Mouse (Mus musculus) forebrain, embryonic 16.5 days (tissue): Measurements from ENCODE around the gene Smyd3. TPM values are rescaled to one million over a fixed set of nuclear protein-coding genes. Genes with fewer than 3 reads are reported as not detected.

Source experiments
- ATAC-seq: fragments of 200-750 bp; cut with Nextera tagmentation; 2 replicates; pipeline ENCODE4 v1.8.0; 2017; ENCODE audit warnings: mild to moderate bottlenecking, moderate library complexity
- H3K27ac ChIP-seq: fragments of 300-500 bp; sonication (generic); 2 replicates; pipeline ENCODE4 v1.5.1; 2014; ENCODE audit warnings: low read length, control low read depth
- H3K27me3 ChIP-seq: fragments of 300-500 bp; sonication (generic); replicated peaks from 2 replicates; pipeline ENCODE4 v1.6.1; 2014; ENCODE audit warnings: low read length; ENCODE audit not compliant: control insufficient read depth, insufficient read depth
- H3K36me3 ChIP-seq: fragments of 300-500 bp; sonication (generic); 2 replicates; pipeline ENCODE4 v1.6.1; 2014; ENCODE audit not compliant: control insufficient read depth, insufficient read depth
- H3K4me1 ChIP-seq: fragments of 300-500 bp; sonication (generic); replicated peaks from 2 replicates; pipeline ENCODE4 v1.6.1; 2014; ENCODE audit warnings: low read length; ENCODE audit not compliant: control insufficient read depth, insufficient read depth
- H3K4me2 ChIP-seq: fragments of 300-500 bp; sonication (generic); 2 replicates; pipeline ENCODE4 v1.6.1; 2014; ENCODE audit warnings: mild to moderate bottlenecking, low read length, control low read depth
- H3K4me3 ChIP-seq: fragments of 300-500 bp; sonication (generic); replicated peaks from 2 replicates; pipeline ENCODE4 v1.5.1; 2014; ENCODE audit warnings: mild to moderate bottlenecking, low read length, control low read depth
- H3K9ac ChIP-seq: fragments of 300-500 bp; sonication (generic); replicated peaks from 2 replicates; pipeline ENCODE4 v1.6.1; 2014; ENCODE audit warnings: low read depth, low read length, control low read depth
- H3K9me3 ChIP-seq: fragments of 300-500 bp; sonication (generic); 2 replicates; pipeline ENCODE4 v1.6.1; 2016; ENCODE audit warnings: low read length; ENCODE audit not compliant: control insufficient read depth
- WGBS: fragments of 180-500 bp; shearing (Covaris S2); extraction: QIAGEN DNeasy Blood & Tissue Kit; methylation state at CpG from one replicate; pipeline ENCODE4 v1.1.7; 2014; 5-methylcytosine and 5-hydroxymethylcytosine counted together
- polyA plus RNA-seq: library from polyadenylated mRNA; unstranded; fragments of >200 nt; fragmentation: Nextera tagmentation; extraction: Ambion mirVana; gene quantifications from 2 replicates; pipeline ENCODE4 v1.2.1, GENCODE M21; 2015

The Smyd3 gene
- polyA plus RNA-seq, 1 experiment from 2014 or later: 29.4 TPM

DNA sequence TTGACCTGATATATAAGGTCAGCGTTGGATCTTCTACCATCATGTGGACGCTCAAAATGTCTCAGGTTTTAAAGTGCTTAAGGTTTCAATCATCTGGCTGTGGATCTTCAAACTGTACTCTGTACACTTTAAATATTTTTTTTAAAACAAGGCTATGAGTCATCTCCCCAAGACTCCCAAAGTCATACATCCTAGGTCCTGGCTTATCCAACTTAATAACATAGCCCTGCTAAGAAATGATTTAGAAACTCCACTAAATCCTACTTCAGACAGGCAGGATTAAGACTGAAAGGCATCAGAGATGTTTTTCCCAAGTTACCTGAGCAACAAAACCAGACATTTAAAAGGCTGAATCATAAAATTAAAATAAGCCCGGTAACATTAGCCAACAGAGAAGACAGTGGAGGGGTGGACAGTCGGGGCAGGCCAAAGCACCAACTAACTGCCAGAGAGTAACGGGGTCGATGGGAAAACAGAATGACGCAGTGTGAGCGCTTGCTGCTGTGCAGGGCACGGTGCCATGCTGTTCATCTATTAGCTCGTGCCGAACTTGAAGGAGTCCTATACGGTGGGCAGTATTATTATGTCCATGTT lies 92.9 kb downstream of the Smyd3 start:
- no peaks in the 10 kb centered on the region for H3K27me3 ChIP-seq
- 91% methylated on average over 12 of the region's 12 CpGs for WGBS
- no peak overlapping the region for H3K4me3 ChIP-seq
- H3K36me3 ChIP-seq: no peaks in the 10 kb centered on the region
- H3K27ac ChIP-seq: no peak overlapping the region
- H3K4me2 ChIP-seq: no peak overlapping the region
- no peak for ATAC-seq
- H3K9ac ChIP-seq: no peak overlapping the region
- H3K9me3 ChIP-seq: no peaks in the 10 kb centered on the region
- H3K4me1 ChIP-seq: no peaks in the 10 kb centered on the region

DNA sequence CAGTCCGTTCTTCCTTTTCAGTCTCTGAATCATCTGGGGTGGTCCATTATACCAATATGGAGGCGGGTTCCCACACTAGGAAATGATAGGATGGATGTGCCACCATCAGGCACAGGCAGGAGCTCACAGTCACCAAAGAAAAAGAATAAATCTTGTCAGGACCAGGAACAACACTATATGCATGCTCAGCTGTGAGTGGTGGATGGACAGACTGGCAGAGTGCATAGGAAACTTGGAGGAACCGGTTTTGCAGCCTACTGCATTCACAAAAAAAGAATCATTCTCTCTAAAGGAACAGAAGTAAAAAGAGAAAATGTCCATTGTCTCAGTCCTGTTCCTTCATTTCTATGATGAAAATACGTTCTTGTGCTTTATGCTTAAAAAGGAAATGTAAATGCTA lies 98.8 kb downstream of the Smyd3 start:
- Histone ChIP-seq H3K27ac (no peak overlapping the region), H3K27me3 (no peaks in the 10 kb centered on the region), H3K4me1 (no peaks in the 10 kb centered on the region), H3K9me3 (peaks cover 1% of the 10 kb centered on the region; the same call in 1 of the 2 replicates), H3K4me3 (no peak overlapping the region), H3K4me2 (no peak overlapping the region), H3K36me3 (no peaks in the 10 kb centered on the region), H3K9ac (no peak overlapping the region)
- ATAC-seq: no peak
- 79% methylated on average over 4 of the region's 4 CpGs for WGBS

DNA sequence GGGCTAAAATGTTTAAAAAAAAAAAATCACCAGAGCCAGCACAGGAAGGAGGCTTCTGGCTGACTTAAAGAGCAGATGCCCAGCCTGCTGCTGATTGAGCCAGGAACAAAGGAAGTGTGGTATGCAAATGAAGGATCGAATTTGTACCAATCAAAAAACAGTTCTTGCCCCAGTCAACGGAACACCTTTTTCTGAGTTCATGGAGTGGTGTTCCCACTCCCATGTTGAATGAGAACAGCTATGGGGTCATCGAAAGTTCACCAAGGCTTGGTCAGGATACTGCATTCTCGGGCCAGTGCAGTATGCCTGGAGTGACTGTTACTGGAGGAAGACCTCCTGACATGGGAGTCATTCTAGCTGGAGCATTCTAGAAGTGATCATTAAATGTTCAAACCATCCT lies 109.8 kb downstream of the Smyd3 start:
- H3K36me3 ChIP-seq: no peaks in the 10 kb centered on the region
- H3K4me1 ChIP-seq: no peaks in the 10 kb centered on the region
- WGBS: 91% methylated on average over 4 of the region's 4 CpGs
- no peak overlapping the region for H3K9ac ChIP-seq
- H3K4me3 ChIP-seq: no peak overlapping the region
- ATAC-seq: no peak
- no peaks in the 10 kb centered on the region for H3K27me3 ChIP-seq
- H3K4me2 ChIP-seq: no peak overlapping the region
- no peak overlapping the region for H3K27ac ChIP-seq
- 0 out of 2 replicates have a peak, but pooled peaks cover 3% of the 10 kb centered on the region for H3K9me3 ChIP-seq

DNA sequence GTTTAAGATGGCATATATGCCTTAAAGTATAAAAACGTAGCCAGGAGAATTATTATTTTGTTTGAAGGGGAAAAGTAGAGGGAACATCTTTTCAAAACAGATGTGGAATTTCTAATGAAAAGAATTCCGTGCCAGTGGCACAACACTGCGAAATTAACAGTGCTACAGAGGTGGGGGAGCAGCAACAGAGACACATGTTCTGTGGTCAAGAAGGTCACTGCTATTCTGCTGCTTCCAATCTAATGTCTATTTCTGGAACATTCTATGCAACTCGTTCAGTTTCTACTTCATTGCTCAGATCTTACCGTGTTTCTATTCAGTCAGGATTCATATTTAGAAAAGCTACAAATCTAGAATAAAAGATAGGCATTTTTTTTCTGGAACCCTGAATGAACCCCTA lies 117.0 kb downstream of the Smyd3 start:
- WGBS: 84% methylated on average over 5 of the region's 5 CpGs

DNA sequence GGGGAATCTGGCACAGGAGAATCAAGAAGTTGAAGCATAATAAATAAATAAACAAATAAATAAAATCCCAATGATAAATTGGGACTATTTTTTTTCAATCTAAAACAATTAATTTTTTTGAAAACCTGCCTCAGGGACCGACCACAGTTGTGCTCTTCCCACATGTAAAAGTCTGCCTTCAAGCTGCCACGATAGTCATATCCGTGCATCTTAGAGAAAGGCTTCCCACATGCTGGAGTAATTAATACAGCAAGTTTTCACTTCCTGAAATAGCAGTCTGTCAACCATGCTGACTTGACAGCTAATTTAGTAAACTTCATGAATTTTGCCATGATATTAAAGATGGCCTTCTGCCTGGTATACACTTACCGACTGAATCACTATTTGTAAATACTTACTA lies 119.2 kb downstream of the Smyd3 start:
- Histone ChIP-seq H3K9ac (no peak overlapping the region), H3K4me3 (no peak overlapping the region), H3K9me3 (no peaks in the 10 kb centered on the region), H3K4me1 (no peaks in the 10 kb centered on the region), H3K27me3 (no peaks in the 10 kb centered on the region), H3K27ac (no peak overlapping the region), H3K36me3 (no peaks in the 10 kb centered on the region), H3K4me2 (no peak overlapping the region)
- ATAC-seq: peak; percentile 76
- 60% methylated on average over 4 of the region's 4 CpGs for WGBS

More for the DNA sequence above, 117.0 kb downstream of the Smyd3 start:
- no peak overlapping the region for H3K9ac ChIP-seq
- no peak for ATAC-seq
- H3K4me1 ChIP-seq: no peaks in the 10 kb centered on the region
- H3K27me3 ChIP-seq: no peaks in the 10 kb centered on the region
- H3K4me2 ChIP-seq: no peak overlapping the region
- no peaks in the 10 kb centered on the region for H3K9me3 ChIP-seq
- H3K27ac ChIP-seq: no peak overlapping the region
- no peaks in the 10 kb centered on the region for H3K36me3 ChIP-seq
- H3K4me3 ChIP-seq: no peak overlapping the region

DNA sequence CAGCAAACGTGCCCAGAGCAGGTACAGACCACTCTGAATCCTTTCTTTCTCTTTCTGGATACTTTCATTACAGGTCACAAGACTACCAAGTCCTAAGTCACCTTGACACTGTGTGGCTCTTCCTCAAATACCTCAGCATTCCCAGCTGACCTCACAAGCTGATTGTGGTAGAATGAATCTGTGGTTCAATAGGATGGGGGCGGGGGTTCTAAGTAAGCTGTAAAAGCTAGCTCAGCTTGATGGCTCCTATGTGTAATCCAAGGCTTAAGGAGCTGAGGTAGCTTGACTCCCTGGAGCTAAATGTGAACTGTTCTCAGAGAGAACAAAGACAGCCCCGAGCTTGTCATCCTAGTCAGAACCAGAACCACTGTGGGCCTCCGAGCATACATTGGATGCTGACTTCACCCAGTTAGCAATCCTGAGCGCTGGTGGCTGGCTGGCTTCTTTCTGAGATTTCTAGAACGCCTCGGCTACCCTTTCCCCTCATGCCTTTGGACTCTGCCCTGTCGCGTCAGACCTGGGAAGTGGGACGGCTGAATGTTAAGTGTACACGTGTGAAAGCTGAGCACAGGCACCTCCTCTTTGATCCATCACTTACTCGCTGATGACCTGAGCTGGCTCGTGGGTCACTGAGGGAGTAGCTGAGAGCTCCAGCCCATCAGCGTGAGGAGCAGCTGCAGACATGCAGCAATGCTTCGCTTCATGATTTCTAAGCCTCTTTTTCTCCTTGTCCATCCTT lies 131.4 kb downstream of the Smyd3 start:
- Histone ChIP-seq H3K4me3 (no peak overlapping the region), H3K9ac (no peak overlapping the region), H3K36me3 (no peaks in the 10 kb centered on the region), H3K4me1 (no peaks in the 10 kb centered on the region), H3K9me3 (no peaks in the 10 kb centered on the region), H3K27me3 (no peaks in the 10 kb centered on the region), H3K27ac (no peak overlapping the region), H3K4me2 (no peak overlapping the region)
- WGBS: 55% methylated on average over 15 of the region's 15 CpGs
- ATAC-seq: no peak

DNA sequence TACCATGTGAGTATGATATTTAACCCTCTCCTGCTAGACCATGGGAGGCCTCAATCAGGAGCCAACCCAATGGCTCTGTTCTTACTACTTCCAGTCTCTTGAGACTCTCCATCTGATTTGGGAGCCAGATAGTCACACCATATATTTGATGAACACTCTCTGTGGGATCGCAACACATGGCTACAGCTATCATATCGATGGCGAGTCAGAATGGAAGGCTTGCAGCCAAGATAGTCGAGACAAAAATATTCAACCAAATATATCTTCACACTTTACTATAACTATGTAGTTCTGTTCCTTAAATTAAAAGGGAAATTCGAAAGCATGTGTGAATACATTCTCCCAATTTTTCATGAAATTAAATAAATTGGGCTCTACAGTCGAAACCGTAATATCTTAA lies 132.2 kb downstream of the Smyd3 start:
- Histone ChIP-seq H3K4me2 (no peak overlapping the region), H3K9ac (no peak overlapping the region), H3K36me3 (no peaks in the 10 kb centered on the region), H3K27ac (no peak overlapping the region), H3K4me3 (no peak overlapping the region), H3K4me1 (no peaks in the 10 kb centered on the region), H3K27me3 (no peaks in the 10 kb centered on the region), H3K9me3 (no peaks in the 10 kb centered on the region)
- no peak for ATAC-seq
- 86% methylated on average over 7 of the region's 7 CpGs for WGBS

DNA sequence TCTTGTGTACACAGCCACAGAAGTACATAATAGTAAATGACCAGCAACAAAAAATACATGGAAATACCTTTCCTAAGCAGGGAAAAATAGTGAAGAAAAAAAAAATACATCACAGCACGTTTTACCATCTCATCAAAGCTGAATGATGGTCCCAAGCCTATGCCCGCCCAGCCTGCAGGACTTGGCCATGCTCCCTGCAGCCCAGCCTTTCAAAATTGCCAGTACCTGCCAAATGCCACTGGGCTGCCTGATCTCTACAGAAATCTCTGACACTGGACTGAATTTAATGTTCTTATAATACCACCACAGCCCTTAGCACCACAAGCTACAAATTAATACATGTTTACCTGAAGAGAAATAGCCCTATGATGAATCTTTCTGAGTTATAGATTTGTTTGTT lies 133.5 kb downstream of the Smyd3 start:
- H3K27ac ChIP-seq: no peak overlapping the region
- no peak overlapping the region for H3K4me3 ChIP-seq
- H3K27me3 ChIP-seq: no peaks in the 10 kb centered on the region
- H3K36me3 ChIP-seq: no peaks in the 10 kb centered on the region
- H3K4me1 ChIP-seq: no peaks in the 10 kb centered on the region
- no peak overlapping the region for H3K9ac ChIP-seq
- 42% methylated on average over 2 of the region's 2 CpGs for WGBS
- no peak for ATAC-seq
- no peaks in the 10 kb centered on the region for H3K9me3 ChIP-seq
- no peak overlapping the region for H3K4me2 ChIP-seq

DNA sequence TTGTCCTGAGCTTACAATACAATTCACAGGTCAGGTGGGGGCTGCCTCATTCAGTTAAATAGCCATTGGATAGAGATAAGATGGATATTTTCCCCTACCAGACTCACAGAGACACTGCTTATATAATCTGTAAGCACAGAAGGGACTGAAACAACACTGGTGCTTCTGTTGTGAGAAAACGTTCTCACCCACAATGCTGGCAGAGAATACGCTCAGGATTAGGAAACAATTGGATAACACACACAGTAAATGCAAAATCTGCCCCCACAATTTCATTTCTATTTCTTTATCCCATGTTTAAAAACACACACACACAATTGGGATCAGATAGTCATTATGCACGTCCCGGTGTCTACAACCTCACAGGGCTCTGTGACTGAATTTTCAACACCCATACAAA lies 139.7 kb downstream of the Smyd3 start:
- Histone ChIP-seq H3K9me3 (no peaks in the 10 kb centered on the region), H3K36me3 (no peaks in the 10 kb centered on the region), H3K4me3 (no peak overlapping the region), H3K4me2 (no peak overlapping the region), H3K4me1 (no peaks in the 10 kb centered on the region), H3K27me3 (no peaks in the 10 kb centered on the region), H3K9ac (no peak overlapping the region), H3K27ac (no peak overlapping the region)
- WGBS: 90% methylated on average over 4 of the region's 4 CpGs
- no peak for ATAC-seq
